In genomic region chr11:72120354-72120753, GRCm38 (mm10) we compare ENCODE assay signal across 22 mouse cellular contexts. TPM values are rescaled to one million over a fixed set of nuclear protein-coding genes. Genes with fewer than 3 reads are reported as not detected.
"Had no signal": no experiment of that assay in that cellular context is flagged by ENCODE, and none has a peak within 500 bp of the region (broad histone marks: within the 10 kb centered on the region; RNA-seq: fewer than 3 reads in every experiment).

No protein-coding gene starts in this region.

- H3K4me3 ChIP-seq: kidney, embryonic 15.5 days; layer of hippocampus, adult 2 months; limb, embryonic 10.5 days; limb, embryonic 13.5 days; liver, embryonic 12.5 days; liver, embryonic 15.5 days; midbrain, embryonic 12.5 days; midbrain, embryonic 15.5 days; neural tube, embryonic 12.5 days; stomach, embryonic 15.5 days had no signal

- H3K36me3 ChIP-seq: kidney, embryonic 15.5 days; limb, embryonic 10.5 days; limb, embryonic 13.5 days; liver, embryonic 12.5 days; liver, embryonic 15.5 days; midbrain, embryonic 12.5 days; midbrain, embryonic 15.5 days; neural tube, embryonic 12.5 days; stomach, embryonic 15.5 days had no signal

- ATAC-seq: liver, embryonic 12.5 days; midbrain, embryonic 15.5 days had no signal

- H3K4me1 ChIP-seq: kidney, embryonic 15.5 days; limb, embryonic 10.5 days; limb, embryonic 13.5 days; liver, embryonic 12.5 days; liver, embryonic 15.5 days; midbrain, embryonic 15.5 days; neural tube, embryonic 12.5 days; stomach, embryonic 15.5 days had no signal

- DNase-seq: kidney, postnatal 14 days; layer of hippocampus, adult 9-11 months; liver; lung, adult 18-20 months; lung, postnatal 14 days; retina, postnatal 1 day; right cerebral cortex, postnatal 25 days; spleen, adult 18-20 months; thymus, adult 18-20 months; thymus, postnatal 36 days had no signal

- H3K9ac ChIP-seq: kidney, embryonic 15.5 days; limb, embryonic 13.5 days; liver, embryonic 12.5 days; liver, embryonic 15.5 days; midbrain, embryonic 12.5 days; midbrain, embryonic 15.5 days; neural tube, embryonic 12.5 days; stomach, embryonic 15.5 days had no signal

- H3K9me3 ChIP-seq: kidney, embryonic 15.5 days; limb, embryonic 10.5 days; limb, embryonic 13.5 days; liver, embryonic 12.5 days; liver, embryonic 15.5 days; midbrain, embryonic 12.5 days; midbrain, embryonic 15.5 days; neural tube, embryonic 12.5 days; stomach, embryonic 15.5 days had no signal

- H3K27me3 ChIP-seq: kidney, embryonic 15.5 days; limb, embryonic 13.5 days; liver, embryonic 12.5 days; liver, embryonic 15.5 days; midbrain, embryonic 12.5 days; midbrain, embryonic 15.5 days; neural tube, embryonic 12.5 days; stomach, embryonic 15.5 days had no signal

- H3K27ac ChIP-seq: kidney, embryonic 15.5 days; layer of hippocampus, adult 2 months; limb, embryonic 10.5 days; limb, embryonic 13.5 days; liver, embryonic 12.5 days; liver, embryonic 15.5 days; macrophage; midbrain, embryonic 12.5 days; midbrain, embryonic 15.5 days; neural tube, embryonic 12.5 days; stomach, embryonic 15.5 days had no signal

- H3K4me2 ChIP-seq: kidney, embryonic 15.5 days; limb, embryonic 13.5 days; liver, embryonic 12.5 days; liver, embryonic 15.5 days; midbrain, embryonic 12.5 days; midbrain, embryonic 15.5 days; neural tube, embryonic 12.5 days; stomach, embryonic 15.5 days had no signal

RNA-seq across cellular contexts. Expression of gene Pitpnm3, which starts 15.2 kb away (rescaled TPM):
- total RNA-seq: neutrophil, adult 5-6 weeks had no signal
- polyA plus RNA-seq: liver, embryonic 15.5 days; macrophage had no signal
